Mouse (Mus musculus) embryo, embryonic 10 days (tissue): ENCODE results near the gene Vmn2r94.

Experiments used
- DNase-seq: peaks from one replicate; pipeline ENCODE4 v3.0.0-alpha.2; 2015; ENCODE audit warnings: low spot score

The Vmn2r94 gene

GRCm38 (mm10) chr17:18277656-18278055 is at the start of gene Vmn2r94:
Vmn2r94 (minus strand) TSS chr17:18277756.
- DNase-seq = no peak

GRCm38 (mm10) chr17:18323031-18323430 is 45.5 kb upstream of the Vmn2r94 start:
- no peak for DNase-seq

- DNase-seq = no peak
Observed at GRCm38 (mm10) chr17:18297799-18298198, 20.2 kb upstream of the Vmn2r94 start, which contains the start of gene Vmn2r93. Vmn2r93 (plus strand) TSS chr17:18298099.

GRCm38 (mm10) chr17:18236931-18237330 is 40.6 kb downstream of the Vmn2r94 start:
- DNase-seq = no peak

GRCm38 (mm10) chr17:18231996-18232395 is 45.6 kb downstream of the Vmn2r94 start:
- no peak for DNase-seq

- no peak for DNase-seq
Observed at GRCm38 (mm10) chr17:18221300-18221699, 56.3 kb downstream of the Vmn2r94 start.
